Mouse (Mus musculus) olfactory bulb, adult 2 months (tissue): ENCODE results near the gene Ptp4a2. TPM values are rescaled to one million over a fixed set of nuclear protein-coding genes. Genes with fewer than 3 reads are reported as not detected.
"Not testable (repeated sequence)": the region's sequence is repeated elsewhere in the genome, so short reads cannot be mapped to it uniquely, and the experiment has no call there.

Source experiments
- H3K27ac ChIP-seq: fragments of 200-500 bp; 2 replicates; pipeline ENCODE4 v1.5.1; 2012; ENCODE audit warnings: low read depth, low read length; ENCODE audit not compliant: insufficient read depth
- H3K4me1 ChIP-seq: fragments of 200-500 bp; 2 replicates; pipeline ENCODE4 v1.6.1; 2012; ENCODE audit warnings: low read length; ENCODE audit not compliant: control insufficient read depth, insufficient read depth
- H3K4me3 ChIP-seq: fragments of 200-500 bp; 2 replicates; pipeline ENCODE4 v1.5.1; 2012; ENCODE audit warnings: mild to moderate bottlenecking, low read depth, low read length, moderate library complexity; ENCODE audit not compliant: insufficient read depth
- CTCF ChIP-seq: fragments of 200-500 bp; IDR thresholded peaks from 2 replicates; pipeline ENCODE4 v1.5.1; 2012; ENCODE audit warnings: low read depth, mild to moderate bottlenecking, low read length, moderate library complexity; ENCODE audit not compliant: insufficient read depth
- POLR2A ChIP-seq: fragments of 200-500 bp; IDR thresholded peaks from 2 replicates; pipeline ENCODE4 v1.6.1; 2012; ENCODE audit warnings: mild to moderate bottlenecking, low read depth, low read length, moderate library complexity; ENCODE audit not compliant: insufficient read depth
- WGBS: fragments of 180-500 bp; shearing (Covaris S2); methylation state at CpG from one replicate; pipeline ENCODE4 v1.1.7; 2018; 5-methylcytosine and 5-hydroxymethylcytosine counted together
- polyA plus RNA-seq: library from polyadenylated mRNA; stranded (reverse); fragments of >200 nt; gene quantifications from 2 replicates; pipeline ENCODE4 v1.2.4, GENCODE M21; 2012; ENCODE audit warnings: low replicate concordance; ENCODE audit not compliant: missing spikeins, insufficient read depth, insufficient read length

Gene Ptp4a2
- polyA plus RNA-seq, 1 experiment, result 96.3 TPM

- 68% methylated on average over 12 of the region's 12 CpGs for WGBS
- peaks cover 14% of the 10 kb centered on the region for H3K4me1 ChIP-seq
- no peak overlapping the region for H3K27ac ChIP-seq
- no peak overlapping the region for H3K4me3 ChIP-seq
- no peak for TF ChIP-seq CTCF
- TF ChIP-seq POLR2A, result no peak
Observed at GRCm38 (mm10) chr4:129884041-129884930, 73.3 kb downstream of the Ptp4a2 start.

- no peak overlapping the region for H3K4me3 ChIP-seq
Observed at GRCm38 (mm10) chr4:129889661-129890060, 78.6 kb downstream of the Ptp4a2 start.

DNA sequence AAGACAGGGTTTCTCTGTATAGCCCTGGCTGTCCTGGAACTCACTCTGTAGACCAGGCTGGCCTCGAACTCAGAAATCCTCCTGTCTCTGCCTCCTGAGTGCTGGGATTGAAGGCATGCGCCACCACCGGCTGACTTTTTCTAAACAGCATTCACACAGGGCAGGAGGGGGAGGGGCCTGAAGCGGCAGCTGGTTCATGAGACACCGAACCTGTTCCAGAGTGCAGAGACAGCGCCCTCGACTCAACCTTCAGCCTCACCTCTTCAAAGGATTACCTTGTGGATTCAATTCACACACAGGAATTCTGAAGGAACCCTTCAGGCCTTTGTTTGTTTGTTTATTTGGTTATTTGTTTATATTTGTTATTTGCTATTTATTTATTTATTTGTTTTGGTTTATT lies 79.1 kb downstream of the Ptp4a2 start:
- 92% methylated on average over 7 of the region's 7 CpGs for WGBS
- no peak for TF ChIP-seq POLR2A
- no peak for TF ChIP-seq CTCF

More at GRCm38 (mm10) chr4:129889661-129890060, 78.6 kb downstream of the Ptp4a2 start:
- WGBS, result 81% methylated on average over 10 of the region's 10 CpGs
- TF ChIP-seq POLR2A (no peak), CTCF (no peak)
- Histone ChIP-seq H3K27ac (no peak overlapping the region), H3K4me1 (no peaks in the 10 kb centered on the region)

GRCm38 (mm10) chr4:129894861-129895260 lies 83.8 kb downstream of the Ptp4a2 start:
- Histone ChIP-seq H3K4me3 (no peak overlapping the region), H3K27ac (no peak overlapping the region), H3K4me1 (no peaks in the 10 kb centered on the region)
- 92% methylated on average over 3 of the region's 3 CpGs for WGBS
- TF ChIP-seq POLR2A (no peak), CTCF (no peak)

More for the DNA sequence above, 79.1 kb downstream of the Ptp4a2 start:
- H3K4me1 ChIP-seq, result no peaks in the 10 kb centered on the region
- no peak overlapping the region for H3K27ac ChIP-seq
- H3K4me3 ChIP-seq, result no peak overlapping the region

DNA sequence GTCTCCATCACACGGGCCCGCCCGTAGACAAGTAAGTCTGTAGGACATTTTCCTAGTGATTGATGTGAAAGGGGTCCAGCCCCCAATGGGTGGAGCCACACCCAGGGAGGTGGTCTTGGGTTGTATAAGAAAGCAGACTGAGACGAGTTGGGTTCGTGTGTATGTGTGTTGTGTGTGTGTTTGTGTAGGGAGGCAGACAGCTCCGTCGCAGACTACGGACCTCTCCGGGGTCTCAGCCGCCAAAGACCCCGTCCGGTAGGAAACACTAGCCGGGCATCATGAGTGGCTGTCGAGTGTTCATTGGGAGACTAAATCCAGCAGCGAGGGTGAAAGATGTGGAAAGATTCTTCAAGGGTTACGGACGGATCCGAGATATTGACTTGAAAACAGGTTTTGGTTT lies 87.8 kb downstream of the Ptp4a2 start:
- H3K4me3 ChIP-seq, result not testable (repeated sequence)
- 97% methylated on average over 18 of the region's 18 CpGs for WGBS

More for the DNA sequence above, 87.8 kb downstream of the Ptp4a2 start:
- H3K27ac ChIP-seq, H3K4me1 ChIP-seq: not testable (repeated sequence)

Other genes starting within 250 kb of the Ptp4a2 start
- gene Lck, start 237.6 kb upstream of the Ptp4a2 start, polyA plus RNA-seq, result 579 and 1,574 TPM in 2 replicates
- not detected in 2 replicates for gene Fam167b, start 232.7 kb upstream of the Ptp4a2 start, polyA plus RNA-seq
- not detected in 2 replicates for gene Eif3i, start 210.6 kb upstream of the Ptp4a2 start, polyA plus RNA-seq
- gene Tmem234, start 210.6 kb upstream of the Ptp4a2 start, polyA plus RNA-seq, result 500 TPM in 1 of 2 replicates, not detected in the other
- not detected in 2 replicates for gene Dcdc2b, start 197.0 kb upstream of the Ptp4a2 start, polyA plus RNA-seq
- gene Iqcc, start 192.1 kb upstream of the Ptp4a2 start, polyA plus RNA-seq, result not detected in 2 replicates
- gene Ccdc28b, start 187.3 kb upstream of the Ptp4a2 start, polyA plus RNA-seq, result not detected in 2 replicates
- gene Txlna, start 170.2 kb upstream of the Ptp4a2 start, polyA plus RNA-seq, result not detected in 2 replicates
- not detected in 2 replicates for gene Kpna6, start 138.5 kb upstream of the Ptp4a2 start, polyA plus RNA-seq
- not detected in 2 replicates for gene Tmem39b, start 114.4 kb upstream of the Ptp4a2 start, polyA plus RNA-seq
- gene Khdrbs1, start 68.9 kb upstream of the Ptp4a2 start, polyA plus RNA-seq, result 153 and 170 TPM in 2 replicates
- not detected in 2 replicates for gene Spocd1, start 118.0 kb downstream of the Ptp4a2 start, polyA plus RNA-seq
- not detected in 2 replicates for gene Adgrb2, start 173.7 kb downstream of the Ptp4a2 start, polyA plus RNA-seq
- gene Col16a1, start 236.6 kb downstream of the Ptp4a2 start, polyA plus RNA-seq, result not detected in 2 replicates